Mouse (Mus musculus): ENCODE results near the gene Cnot10.

DNA sequence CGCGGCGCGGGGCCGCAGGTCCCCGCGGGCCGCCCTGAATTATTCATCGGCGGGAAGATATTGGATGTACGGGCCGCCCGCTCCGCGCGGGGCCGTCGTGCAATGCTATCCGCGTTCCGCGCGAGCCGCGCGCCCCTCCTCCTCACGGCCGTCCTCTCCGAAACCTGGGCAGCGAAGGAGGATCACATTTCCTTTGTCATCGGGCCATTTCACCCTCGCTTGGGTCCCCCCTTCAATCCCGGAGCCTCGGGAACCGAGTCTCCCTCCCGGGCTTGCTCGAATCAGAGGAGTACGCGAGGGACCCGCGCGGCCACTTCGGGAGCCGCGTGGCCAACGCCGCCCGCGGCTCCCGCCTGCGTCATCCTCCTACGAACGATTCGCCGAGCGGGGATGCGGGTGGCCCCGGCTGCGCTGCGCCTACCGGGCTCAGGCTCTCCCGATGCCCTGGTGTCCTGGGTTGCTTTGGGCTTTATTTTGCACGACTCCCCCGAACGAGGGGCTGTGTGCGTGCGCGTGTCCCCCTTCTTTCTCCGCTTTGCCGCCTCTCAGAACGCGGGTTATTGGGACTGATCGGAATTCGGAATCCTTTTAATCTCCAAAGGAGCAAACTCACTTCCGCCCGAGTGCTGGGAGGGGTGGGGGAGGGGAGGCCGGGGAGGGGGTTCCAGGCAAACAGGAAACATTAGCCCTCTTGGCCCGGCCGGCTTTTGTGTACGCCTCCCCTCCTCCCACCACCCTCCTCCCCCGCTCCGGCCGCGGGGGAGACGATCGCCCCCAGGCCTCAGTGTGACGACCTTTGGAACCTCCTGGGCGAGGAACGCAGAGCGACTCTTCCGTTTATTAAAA lies 76.0 kb downstream of the Cnot10 start, which contains the start of gene Trim71:
- TF ChIP-seq CTCF (IDR thresholded peaks at IDR 0.05; ENCODE audit: control insufficient read depth, insufficient read depth, insufficient read length) (no peak), MAX (IDR thresholded peaks at IDR 0.05) (no peak), USF1 (IDR thresholded peaks at IDR 0.05; ENCODE audit: low read depth) (no peak), MYOG (IDR thresholded peaks at IDR 0.05; ENCODE audit: control insufficient read depth, extremely low read depth, insufficient read length) (no peak), CEBPB (IDR thresholded peaks at IDR 0.05; ENCODE audit: low read depth) (no peak)

Data from C2C12 (cell line).